Mouse (Mus musculus) small intestine, adult 2 months (tissue): ENCODE measurements around the gene Tbx4.

Experiments
- CTCF ChIP-seq: fragments of 200-500 bp; IDR thresholded peaks from 2 replicates; pipeline ENCODE4 v1.5.1; 2012; ENCODE audit warnings: low read depth, mild to moderate bottlenecking, control low read depth, inconsistent platforms, low read length, moderate library complexity, mixed read lengths; ENCODE audit not compliant: insufficient replicate concordance, insufficient read length; ENCODE audit errors: extremely low read depth
- POLR2A ChIP-seq: fragments of 200-500 bp; IDR thresholded peaks from 2 replicates; pipeline ENCODE4 v1.6.1; 2012; ENCODE audit warnings: low read depth, mild to moderate bottlenecking, control low read depth, inconsistent platforms, low read length, moderate library complexity

- TF ChIP-seq CTCF (no peak), POLR2A (no peak)
These were observed 46.0 kb upstream of the Tbx4 start for GRCm38 (mm10) chr11:85840031-85840802.
